Mouse (Mus musculus): Measurements from ENCODE around the gene Ipo9.

The Ipo9 gene

DNA sequence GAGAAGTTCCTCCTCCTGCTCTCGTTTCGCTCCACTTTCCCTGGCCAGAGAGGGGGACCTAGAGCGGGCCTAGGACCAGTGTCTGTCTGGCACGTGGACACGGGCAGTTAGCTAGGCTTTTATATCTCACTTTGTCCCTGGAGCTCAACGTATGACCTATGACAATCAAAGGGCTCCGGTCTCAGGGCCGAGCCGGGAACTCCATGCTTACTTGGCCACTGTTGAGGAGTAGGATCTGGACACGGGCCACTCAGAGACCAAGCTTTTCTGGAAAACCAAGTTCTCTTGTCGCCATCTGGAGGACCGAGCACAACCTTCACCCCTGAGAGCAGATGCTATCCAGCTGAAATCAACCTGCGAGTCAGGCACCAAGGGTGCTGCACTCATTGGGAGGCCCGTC, 61.3 kb downstream of the Ipo9 start:
- DNase-seq (ENCODE audit: low read depth, low spot score): no peak

DNA sequence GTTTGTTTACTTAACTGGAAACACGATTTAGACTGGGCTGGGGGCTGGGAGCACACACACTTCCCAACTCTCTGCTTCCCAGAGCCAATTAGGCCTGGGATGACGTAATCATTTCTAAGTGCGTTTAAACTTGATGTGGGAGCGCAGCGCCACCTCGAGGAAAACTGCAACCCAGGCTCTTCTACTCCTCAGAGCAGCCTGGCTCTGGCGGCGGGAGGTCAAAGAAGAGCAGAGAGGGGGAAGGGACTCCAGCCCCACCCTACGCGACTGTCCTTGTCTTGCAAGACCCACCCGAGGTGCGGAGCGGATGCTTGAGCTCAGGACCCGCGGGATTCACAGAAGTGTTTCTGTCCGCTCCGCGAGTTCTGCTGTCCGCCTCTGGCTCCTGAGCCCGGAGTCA, 62.1 kb downstream of the Ipo9 start:
- peak; percentile 63 for DNase-seq (ENCODE audit: low read depth, low spot score)

DNA sequence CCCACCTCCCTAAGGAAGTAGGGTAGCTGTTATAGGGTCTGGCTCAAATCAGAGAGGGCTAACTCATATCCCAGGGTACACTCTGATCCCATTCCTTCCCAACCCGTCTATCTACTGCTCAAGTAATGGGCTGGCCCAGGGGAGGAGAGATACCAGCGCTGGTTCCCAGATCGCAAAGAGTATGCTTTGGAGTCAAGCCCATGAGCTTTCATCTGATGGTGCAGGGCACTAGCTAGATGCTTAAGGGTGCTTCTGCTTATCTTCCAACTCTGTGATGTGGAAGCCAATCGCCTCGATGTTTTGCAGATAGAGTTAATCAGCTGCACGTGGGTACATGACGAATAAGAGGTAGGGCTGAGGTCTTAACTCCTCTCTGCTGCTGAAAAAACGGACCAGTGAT, 62.7 kb downstream of the Ipo9 start:
- no peak for DNase-seq (ENCODE audit: low read depth, low spot score)

DNA sequence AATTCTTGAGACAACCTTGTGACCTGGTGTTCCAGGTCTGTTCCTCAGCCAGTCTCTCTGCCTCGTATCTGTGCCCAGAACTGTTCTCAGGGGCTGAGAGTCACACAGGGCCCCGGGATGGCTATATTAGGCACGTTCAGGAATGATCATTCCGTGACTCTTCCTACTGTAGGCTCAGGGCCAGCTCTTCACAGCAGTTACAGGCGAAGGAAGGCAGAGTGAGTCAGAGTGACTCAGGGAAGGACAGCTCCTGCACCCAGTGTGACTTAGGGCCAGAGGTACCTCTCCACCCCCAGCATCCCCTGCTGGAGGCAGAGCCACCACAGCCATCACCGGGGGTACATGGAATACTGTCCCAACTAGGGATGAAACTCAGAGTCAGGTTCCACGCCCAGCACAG, 63.3 kb downstream of the Ipo9 start:
- no peak for DNase-seq (ENCODE audit: low read depth, low spot score)

DNA sequence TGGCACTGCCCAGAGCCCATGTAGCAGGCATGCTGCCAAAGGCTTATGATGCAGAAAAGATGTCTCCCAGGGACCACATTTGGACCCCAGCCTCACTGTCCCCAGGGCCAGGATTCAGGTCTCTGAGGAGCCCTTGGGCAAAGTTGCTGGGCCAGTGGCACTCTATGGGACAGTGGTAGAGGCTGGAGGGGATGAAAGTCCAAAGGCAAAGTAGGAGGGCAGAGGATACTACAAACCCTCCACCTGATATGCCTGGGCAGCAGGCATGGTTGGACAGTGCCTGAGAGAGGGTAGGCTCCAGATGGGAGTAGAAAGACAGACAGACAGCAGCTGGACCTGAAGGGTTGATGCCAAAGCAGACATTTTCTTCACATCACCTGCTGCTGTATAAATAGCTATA, 63.9 kb downstream of the Ipo9 start:
- DNase-seq (ENCODE audit: low read depth, low spot score): no peak

DNA sequence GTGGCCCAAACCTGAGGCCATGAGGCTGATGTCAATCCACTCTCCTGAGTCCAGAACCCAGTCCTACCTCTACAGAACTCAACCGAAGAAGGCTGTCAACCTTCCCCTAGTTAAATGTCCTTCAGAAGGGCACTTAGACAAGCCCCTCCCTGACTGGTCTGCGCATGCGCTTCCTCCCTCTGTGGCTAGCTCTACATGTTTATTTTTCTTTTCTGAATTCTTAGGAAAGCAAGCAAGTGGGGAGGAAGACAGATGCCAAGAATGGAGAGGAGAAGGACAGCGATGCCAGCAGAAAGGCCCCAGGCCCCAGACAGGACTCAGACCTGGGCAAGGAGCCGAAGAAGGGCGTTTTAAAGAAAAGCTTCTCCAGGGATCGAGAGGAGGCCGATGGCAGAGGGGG, 66.9 kb downstream of the Ipo9 start:
- no peak for DNase-seq (ENCODE audit: low read depth, low spot score)

DNA sequence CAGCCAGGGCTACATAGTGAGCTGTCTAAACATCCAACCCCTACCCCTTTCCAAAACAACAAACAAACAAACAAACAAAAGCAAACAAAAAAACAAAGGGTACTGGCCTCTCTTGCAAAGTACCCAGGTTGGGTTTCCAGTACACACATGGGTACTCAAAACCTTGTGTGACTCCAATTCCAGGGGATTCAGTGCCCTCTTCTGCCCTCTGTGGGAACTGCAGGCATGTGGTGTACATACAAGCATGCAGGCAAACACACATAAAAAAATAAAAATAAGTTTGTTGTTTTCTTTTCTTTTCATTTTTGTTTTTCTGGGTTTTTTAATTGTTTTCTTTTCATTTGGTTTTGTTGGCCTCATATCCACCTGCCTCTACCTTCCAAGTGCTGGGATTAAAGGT, 68.2 kb downstream of the Ipo9 start:
- DNase-seq (ENCODE audit: low read depth, low spot score): no peak

DNA sequence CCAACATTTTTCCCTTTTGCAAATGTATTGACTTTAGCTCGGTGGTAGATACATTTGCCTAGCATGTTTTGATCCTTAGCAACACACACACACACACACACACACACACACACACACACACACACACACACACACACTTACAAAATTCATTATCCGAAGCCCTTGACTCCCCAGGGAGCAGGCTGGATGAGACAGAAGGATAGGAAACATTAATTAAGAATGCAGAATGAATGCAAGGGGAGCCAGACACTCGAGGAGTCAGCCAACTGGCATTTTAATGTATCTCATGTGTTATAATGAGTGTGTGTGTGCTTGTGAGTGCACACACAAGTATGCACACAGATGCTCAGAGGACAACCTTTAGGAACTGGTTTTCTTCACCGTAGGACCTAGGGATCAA, 68.8 kb downstream of the Ipo9 start:
- DNase-seq (ENCODE audit: low read depth, low spot score): no peak

DNA sequence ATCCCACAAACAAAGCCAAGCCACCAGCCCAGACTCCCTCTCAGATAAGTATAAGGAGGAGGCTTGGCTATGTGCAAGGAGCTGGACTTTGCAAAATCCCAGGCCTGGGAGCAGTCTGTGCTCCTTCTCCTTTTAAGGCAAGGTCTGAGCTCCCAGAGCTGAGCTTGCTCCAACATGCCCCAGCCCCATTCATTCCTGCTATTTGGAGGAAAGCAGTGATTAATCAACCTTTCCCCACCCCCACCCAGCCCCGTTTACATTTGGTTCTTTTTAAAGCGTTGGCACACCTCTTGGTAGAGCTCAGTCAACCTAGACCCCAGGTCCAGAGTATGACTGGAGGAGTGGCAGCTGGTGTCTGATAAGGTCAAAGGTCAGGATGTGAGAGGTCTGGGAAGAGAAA, 71.2 kb downstream of the Ipo9 start:
- no peak for DNase-seq (ENCODE audit: low read depth, low spot score)

DNA sequence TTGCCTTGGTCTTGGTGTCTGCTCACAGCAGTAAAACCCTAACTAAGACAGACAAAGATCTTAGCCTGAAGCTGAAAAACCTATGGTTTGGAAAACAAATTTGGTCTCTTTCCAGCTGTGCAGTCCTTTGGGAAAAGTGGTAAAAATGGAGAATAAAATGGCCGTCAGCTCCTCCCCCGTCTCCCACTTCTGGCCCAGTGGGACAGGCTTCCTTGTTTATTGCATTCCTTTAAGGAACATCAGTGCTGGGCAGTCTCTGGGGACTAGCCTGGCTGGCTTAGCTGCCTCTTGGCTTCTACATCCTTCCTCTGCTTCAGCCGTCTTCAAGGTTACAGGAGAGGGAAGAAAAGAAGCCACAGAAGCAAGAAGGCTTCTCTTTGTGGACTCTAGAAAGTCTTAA, 78.3 kb downstream of the Ipo9 start:
- DNase-seq (ENCODE audit: low read depth, low spot score): no peak

DNA sequence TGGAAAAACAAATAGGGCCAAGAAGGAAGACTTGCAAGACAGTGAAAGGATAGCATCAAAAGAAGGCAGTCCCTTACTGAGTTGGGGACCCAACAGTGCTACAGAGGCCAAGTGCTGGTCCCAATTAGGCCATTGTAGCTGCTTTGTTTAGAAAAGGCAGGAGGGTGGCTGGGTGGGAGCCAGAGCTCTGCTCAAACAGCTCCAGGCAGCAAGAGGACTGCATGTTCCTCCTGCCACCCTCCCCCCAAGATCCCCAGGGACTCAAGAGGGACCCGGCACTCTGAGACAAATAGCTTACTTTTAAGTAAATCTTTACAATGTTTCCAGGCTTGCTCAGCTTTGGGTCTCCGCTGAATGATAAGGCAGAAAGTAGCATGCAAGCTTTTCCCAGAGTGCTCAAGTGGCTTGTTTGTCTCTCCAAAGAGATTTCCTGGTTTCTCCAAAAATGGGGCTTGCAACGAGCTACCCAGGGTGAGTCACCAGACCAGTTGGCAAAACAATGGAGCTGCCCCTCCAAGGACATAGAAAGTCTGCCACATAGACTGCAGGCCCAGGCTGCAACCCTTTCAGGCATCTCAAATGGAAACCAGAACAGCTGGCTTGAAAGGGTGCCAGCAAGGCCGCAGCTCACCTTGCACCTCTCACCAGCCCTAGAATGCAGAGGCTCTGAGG, 82.7 kb downstream of the Ipo9 start:
- no peak for DNase-seq (ENCODE audit: low read depth, low spot score)

DNA sequence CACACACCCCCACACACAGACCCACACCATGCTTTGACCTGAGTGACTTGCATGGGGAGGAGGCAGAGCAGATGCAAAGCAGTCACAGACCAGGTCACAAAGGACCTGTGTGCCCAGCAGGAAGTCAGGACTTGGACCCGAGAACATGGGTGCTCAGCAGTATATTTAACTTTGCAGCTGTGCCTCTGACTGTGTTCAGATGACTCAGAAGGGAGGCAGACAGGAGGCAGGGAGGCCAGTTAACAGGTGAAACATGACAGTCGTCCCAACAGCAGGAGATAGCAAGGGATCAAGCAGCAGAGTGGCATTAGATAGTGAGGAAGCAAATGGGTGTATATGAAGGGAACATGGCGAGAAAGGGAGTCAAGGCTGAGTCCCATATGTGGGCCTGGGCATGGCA, 83.4 kb downstream of the Ipo9 start:
- DNase-seq (ENCODE audit: low read depth, low spot score): no peak

DNA sequence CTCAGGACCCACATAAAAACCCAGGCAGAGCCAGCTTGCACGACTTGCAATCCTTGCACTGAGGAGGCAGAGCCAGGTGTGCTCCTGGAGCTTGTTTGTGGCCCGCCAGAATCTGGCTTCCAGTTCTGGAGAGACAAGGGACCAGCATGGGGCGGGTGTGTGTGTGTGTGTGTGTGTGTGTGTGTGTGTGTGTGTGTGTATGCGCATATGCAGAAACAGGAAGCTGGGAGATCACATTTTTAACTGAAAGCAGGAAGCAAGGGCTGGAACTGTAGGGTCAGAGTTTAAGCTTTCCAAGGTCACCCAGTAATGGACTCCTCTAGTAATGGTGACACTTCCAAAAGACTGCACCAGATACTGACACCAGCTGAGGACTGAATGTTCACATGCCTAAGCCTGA, 86.3 kb downstream of the Ipo9 start:
- no peak for DNase-seq (ENCODE audit: low read depth, low spot score)

DNA sequence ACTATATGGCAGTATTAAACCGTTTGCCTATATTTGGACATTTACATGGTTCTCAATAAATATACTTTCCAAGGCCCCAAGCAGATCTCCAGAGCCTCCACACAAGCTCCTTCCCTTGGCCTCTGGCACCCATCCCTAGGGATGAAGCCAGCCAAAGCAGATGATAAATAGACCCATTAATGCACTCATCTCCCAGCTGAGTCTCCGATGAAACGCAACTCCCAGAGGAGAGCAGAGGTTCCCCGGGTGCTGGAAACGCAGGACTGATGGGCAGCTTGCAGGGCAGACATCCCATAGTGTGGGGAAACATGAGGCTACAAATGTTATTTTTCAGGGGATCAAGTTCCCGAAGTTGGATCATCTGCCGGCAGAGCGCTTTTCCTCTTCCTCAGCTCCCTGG, 88.4 kb downstream of the Ipo9 start:
- DNase-seq (ENCODE audit: low read depth, low spot score): no peak
